Mouse (Mus musculus): ENCODE measurements around the gene Snap25. TPM values are rescaled to one million over a fixed set of nuclear protein-coding genes. Genes with fewer than 3 reads are reported as not detected.

The Snap25 gene
- total RNA-seq, 1 experiment from 2014 or later: 29.4 TPM

DNA sequence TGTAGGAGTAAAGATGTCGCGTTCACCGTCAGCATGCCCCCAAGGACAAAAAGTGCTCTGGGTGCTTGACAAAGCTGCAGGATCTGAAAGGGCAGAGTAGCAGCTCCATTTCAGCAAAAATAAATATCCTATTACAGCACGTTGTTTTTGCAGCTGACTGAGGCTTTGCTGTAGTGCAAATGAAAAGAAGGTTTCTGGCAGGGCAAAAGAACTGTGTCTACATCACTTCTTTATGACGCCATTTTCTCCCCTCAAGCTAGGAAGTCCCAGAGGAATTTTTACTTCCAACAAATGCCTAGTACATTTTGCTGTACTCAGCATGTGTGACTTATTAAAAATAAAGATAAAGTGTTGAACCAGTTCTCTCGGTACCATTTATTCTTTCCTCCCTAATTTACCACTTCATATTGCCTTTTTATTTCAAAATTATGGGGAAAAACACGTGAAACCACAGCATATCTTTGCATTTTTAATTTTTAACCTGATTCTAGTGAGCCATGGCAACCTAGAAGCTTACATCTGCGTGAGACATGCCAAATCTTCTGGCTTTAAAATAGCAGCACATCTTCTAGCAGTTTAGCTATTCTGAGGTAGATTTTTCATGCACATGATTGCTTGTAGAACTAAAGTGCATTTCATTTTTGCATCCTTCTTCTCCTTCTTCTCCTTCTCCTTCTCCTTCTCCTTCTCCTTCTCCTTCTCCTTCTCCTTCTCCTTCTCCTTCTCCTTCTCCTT lies 94.9 kb downstream of the Snap25 start:
- no peak for DNase-seq

GRCm38 (mm10) chr2:136811331-136811730 lies 98.1 kb downstream of the Snap25 start:
- DNase-seq: no peak

DNA sequence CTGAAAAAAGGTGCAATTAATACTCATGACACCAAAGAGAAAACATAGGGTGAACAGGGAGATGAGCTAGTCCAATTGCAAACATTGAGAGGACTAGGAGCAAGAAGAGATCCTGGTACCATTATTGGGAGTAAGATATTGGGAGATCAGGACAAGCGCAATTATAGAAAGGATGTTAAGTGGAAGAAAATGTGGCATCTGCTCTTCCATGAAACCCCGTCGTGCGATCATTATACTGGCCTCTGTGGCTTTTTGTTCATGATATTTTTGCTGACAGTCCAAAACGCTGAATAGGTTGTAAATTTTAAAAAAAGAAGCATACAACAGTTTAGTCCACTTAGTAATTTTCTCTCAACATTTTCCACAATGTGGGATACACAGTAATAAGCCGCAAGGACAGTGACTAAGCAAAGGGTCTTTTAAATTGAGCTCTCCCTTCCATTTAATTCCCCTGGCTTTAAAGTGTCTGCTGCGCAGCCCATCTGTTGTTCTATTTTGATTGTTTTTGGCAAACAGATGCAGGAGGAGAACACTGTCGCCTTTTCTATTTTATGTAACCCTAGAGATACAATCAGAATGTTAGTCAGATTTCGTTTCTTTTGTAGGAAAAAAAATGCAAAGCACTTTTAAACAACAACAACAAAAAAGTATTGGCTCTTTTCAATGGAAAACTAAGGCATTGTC lies 103.6 kb downstream of the Snap25 start:
- no peak for DNase-seq

DNA sequence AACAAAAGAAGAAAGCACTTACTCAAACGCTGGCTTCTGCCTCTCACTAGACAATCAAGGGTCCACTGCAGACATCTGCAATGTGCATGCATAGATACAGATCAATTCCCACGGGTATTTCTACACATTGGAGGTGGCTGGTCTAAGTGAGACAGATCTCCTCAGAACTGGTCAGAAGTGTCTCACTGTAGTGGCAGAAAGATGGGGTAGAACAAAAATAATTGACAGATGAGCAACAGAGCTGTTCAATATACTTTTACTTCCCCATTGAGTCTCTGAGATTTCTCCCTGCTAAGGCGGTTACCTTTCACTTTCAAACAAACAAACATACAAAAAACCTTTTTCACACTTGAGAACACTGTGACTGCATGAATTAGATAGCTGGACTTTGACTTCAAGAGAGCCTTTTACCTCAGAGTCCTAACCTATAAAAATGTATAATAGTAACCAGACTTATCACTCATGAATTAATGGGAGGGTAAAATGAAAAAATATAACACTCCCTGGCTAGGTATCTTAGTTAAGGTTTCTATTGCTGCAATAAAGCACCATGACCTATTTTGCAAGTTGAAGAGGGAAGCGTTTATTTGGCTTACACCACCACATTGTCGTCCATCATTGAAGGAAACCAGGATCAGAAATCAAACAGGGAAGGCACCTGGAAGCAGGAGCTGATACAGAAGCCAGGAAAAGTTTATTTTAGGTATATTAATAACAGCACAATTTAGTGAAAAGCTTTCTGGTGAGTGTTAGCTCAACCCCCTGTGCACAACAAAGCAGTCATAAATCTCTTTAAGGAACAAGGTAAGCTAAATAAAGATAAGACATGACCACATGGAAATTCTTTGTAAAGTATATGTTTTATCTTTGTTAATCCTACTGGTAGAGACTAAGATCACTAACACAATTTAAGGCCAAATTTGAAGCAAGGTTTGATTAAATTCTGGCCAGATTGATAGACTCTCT lies 110.8 kb downstream of the Snap25 start:
- DNase-seq: no peak

DNA sequence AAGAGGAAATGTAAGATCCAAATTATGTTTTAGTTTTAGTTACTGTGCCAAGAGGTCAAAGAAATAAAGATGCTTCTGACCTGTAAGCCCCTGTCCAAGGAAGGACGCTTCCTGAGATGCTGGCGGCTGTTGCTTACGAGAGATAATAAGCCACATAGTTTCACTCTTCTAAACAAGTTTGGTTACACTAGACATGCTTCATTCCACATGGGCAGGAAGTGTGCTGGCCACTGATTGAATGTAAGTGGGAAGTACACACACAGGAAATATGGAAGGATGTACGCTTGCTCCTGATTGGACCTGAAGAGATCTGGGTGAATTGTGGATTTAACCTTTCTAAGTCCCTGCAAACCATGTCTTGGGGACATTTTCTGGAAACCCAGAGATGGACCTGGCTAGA lies 114.4 kb downstream of the Snap25 start:
- no peak for DNase-seq

Other genes with a start within 250 kb of the Snap25 start
- 20.5 and 28.8 TPM in 2 replicates for gene Ankef1, start 211.5 kb upstream of the Snap25 start, total RNA-seq (2021)
- gene AL731706.2, start 172.2 kb downstream of the Snap25 start, total RNA-seq (2021): 5.3 and 22.3 TPM in 2 replicates
- gene Slx4ip, start 177.8 kb downstream of the Snap25 start, total RNA-seq (2021): 4.6 and 5.8 TPM in 2 replicates
- 10.9 and 16.1 TPM in 2 replicates for gene AL731706.1, start 177.9 kb downstream of the Snap25 start, total RNA-seq (2021)
- gene Mkks, start 177.9 kb downstream of the Snap25 start, total RNA-seq (2021): 31.1 and 32.3 TPM in 2 replicates

All from adrenal gland, postnatal 14 days (tissue).